Mouse (Mus musculus): ENCODE data around the gene Ndufa11. TPM values are rescaled to one million over a fixed set of nuclear protein-coding genes. Genes with fewer than 3 reads are reported as not detected.

Ndufa11 gene
- total and polyA plus RNA-seq, 3 experiments, result 748 to 1,786 (median 906) TPM

GRCm38 (mm10) chr17:56761991-56762410 lies 44.4 kb downstream of the Ndufa11 start:
- H3K4me3 ChIP-seq, result peak overlapping the region; percentile 48
- peaks cover 14% of the 10 kb centered on the region for H3K4me1 ChIP-seq (ENCODE audit: control insufficient read depth, insufficient read depth, low read length)
- DNase-seq, result peak; percentile 91
- H3K27ac ChIP-seq, result peak overlapping the region; percentile 67
- H3K79me2 ChIP-seq (replicated peaks; ENCODE audit: control insufficient read depth, insufficient read depth, low read length), result no peaks in the 10 kb centered on the region
- intact Hi-C loops (cut with DNase I), result loop anchor here (2.0 to 5.0 kb wide), 3 partner anchors 45 to 135 kb away; partner anchors contain the start of genes Catsperd, Lonp1, Ndufa11 and Ranbp3
- peak overlapping the region; percentile 56 for H3K9ac ChIP-seq (ENCODE audit: low read depth, low read length)
- no peaks in the 10 kb centered on the region for H3K27me3 ChIP-seq (ENCODE audit: control insufficient read depth, insufficient read depth, low read length)
- TF ChIP-seq POLR2A (IDR thresholded peaks at IDR 0.05; ENCODE audit: insufficient read depth, low read depth, low read length), result peak; percentile 75
- TF ChIP-seq EP300 (IDR thresholded peaks at IDR 0.05; ENCODE audit: insufficient read depth, low read depth, low read length), result no peak
- WGBS, result under 1% methylated on average over 28 of the region's 28 CpGs
- no peaks in the 10 kb centered on the region for H3K36me3 ChIP-seq (ENCODE audit: control insufficient read depth, insufficient read depth, low read length)

GRCm38 (mm10) chr17:56762769-56763731 lies 45.5 kb downstream of the Ndufa11 start:
- peaks cover 14% of the 10 kb centered on the region for H3K4me1 ChIP-seq (ENCODE audit: control insufficient read depth, insufficient read depth, low read length)
- TF ChIP-seq POLR2A (IDR thresholded peaks at IDR 0.05; ENCODE audit: insufficient read depth, low read depth, low read length), result 0 out of 2 replicates have a peak, but pooled peaks have one; percentile 7
- no peak; the same call in 1 of the 2 replicates for TF ChIP-seq CTCF (IDR thresholded peaks at IDR 0.05)
- no peaks in the 10 kb centered on the region for H3K36me3 ChIP-seq (ENCODE audit: control insufficient read depth, insufficient read depth, low read length)
- peak overlapping the region; percentile 27 for H3K9ac ChIP-seq (ENCODE audit: low read depth, low read length)
- intact Hi-C loops (cut with DNase I), result loop anchor here (2.0 to 5.0 kb wide), 3 partner anchors 46 to 136 kb away; partner anchors contain the start of genes Catsperd, Lonp1, Ndufa11 and Ranbp3
- H3K27ac ChIP-seq, result peak overlapping the region; percentile 67
- H3K4me3 ChIP-seq, result peak overlapping the region; percentile 48; the same call in 1 of the 2 replicates
- no peaks in the 10 kb centered on the region for H3K79me2 ChIP-seq (replicated peaks; ENCODE audit: control insufficient read depth, insufficient read depth, low read length)
- WGBS, result 34% methylated on average over 27 of the region's 27 CpGs
- peak; percentile 50 for DNase-seq
- no peaks in the 10 kb centered on the region for H3K27me3 ChIP-seq (ENCODE audit: control insufficient read depth, insufficient read depth, low read length)

- Histone ChIP-seq H3K4me1 (ENCODE audit: control insufficient read depth, insufficient read depth, low read length) (peaks cover 14% of the 10 kb centered on the region), H3K79me2 (replicated peaks; ENCODE audit: control insufficient read depth, insufficient read depth, low read length) (no peaks in the 10 kb centered on the region), H3K9ac (ENCODE audit: low read depth, low read length) (no peak overlapping the region), H3K27ac (peak overlapping the region; percentile 99), H3K4me3 (peak overlapping the region; percentile 90), H3K27me3 (ENCODE audit: control insufficient read depth, insufficient read depth, low read length) (no peaks in the 10 kb centered on the region), H3K36me3 (ENCODE audit: control insufficient read depth, insufficient read depth, low read length) (no peaks in the 10 kb centered on the region)
- TF ChIP-seq EP300 (IDR thresholded peaks at IDR 0.05; ENCODE audit: insufficient read depth, low read depth, low read length) (no peak), POLR2A (IDR thresholded peaks at IDR 0.05; ENCODE audit: insufficient read depth, low read depth, low read length) (no peak), CTCF (IDR thresholded peaks at IDR 0.05) (no peak)
- intact Hi-C loops (cut with DNase I), result loop anchor here (2.0 to 5.0 kb wide), 3 partner anchors 47 to 136 kb away; partner anchors contain the start of genes Catsperd, Lonp1, Ndufa11 and Ranbp3
- no peak for DNase-seq
- WGBS, result 70% methylated on average over 8 of the region's 8 CpGs
These were observed 46.2 kb downstream of the Ndufa11 start for GRCm38 (mm10) chr17:56763741-56764250.

- Histone ChIP-seq H3K27me3 (ENCODE audit: control insufficient read depth, insufficient read depth, low read length) (no peaks in the 10 kb centered on the region), H3K4me1 (ENCODE audit: control insufficient read depth, insufficient read depth, low read length) (peaks cover 14% of the 10 kb centered on the region), H3K4me3 (peak within 1 kb of the TSS; percentile 90), H3K27ac (peak within 1 kb of the TSS; percentile 99), H3K36me3 (ENCODE audit: control insufficient read depth, insufficient read depth, low read length) (no peaks in the 10 kb centered on the region), H3K79me2 (replicated peaks; ENCODE audit: control insufficient read depth, insufficient read depth, low read length) (no peaks in the 10 kb centered on the region), H3K9ac (ENCODE audit: low read depth, low read length) (peak within 1 kb of the TSS; percentile 90)
- TF ChIP-seq POLR2A (IDR thresholded peaks at IDR 0.05; ENCODE audit: insufficient read depth, low read depth, low read length) (peak; percentile 89), CTCF (IDR thresholded peaks at IDR 0.05) (no peak), EP300 (IDR thresholded peaks at IDR 0.05; ENCODE audit: insufficient read depth, low read depth, low read length) (0 out of 2 replicates have a peak, but pooled peaks have one; percentile 49)
- DNase-seq, result peak; percentile 92 to 93
- intact Hi-C loops (cut with DNase I), result loop anchor here (5.0 kb wide), 3 partner anchors 68 to 137 kb away; partner anchors contain the start of genes Catsperd, Lonp1, Ranbp3 and Rfx2
- WGBS, result under 1% methylated on average over 58 of the region's 58 CpGs
These were observed 47.1 kb downstream of the Ndufa11 start, which contains the start of gene Dus3l for GRCm38 (mm10) chr17:56764474-56765354. Dus3l (plus strand) TSS chr17:56764757.

- Histone ChIP-seq H3K79me2 (replicated peaks; ENCODE audit: control insufficient read depth, insufficient read depth, low read length) (no peaks in the 10 kb centered on the region), H3K27me3 (ENCODE audit: control insufficient read depth, insufficient read depth, low read length) (no peaks in the 10 kb centered on the region), H3K27ac (peak overlapping the region; percentile 99), H3K4me1 (ENCODE audit: control insufficient read depth, insufficient read depth, low read length) (peaks cover 14% of the 10 kb centered on the region), H3K36me3 (ENCODE audit: control insufficient read depth, insufficient read depth, low read length) (no peaks in the 10 kb centered on the region), H3K4me3 (peak overlapping the region; percentile 90), H3K9ac (ENCODE audit: low read depth, low read length) (peak overlapping the region; percentile 43)
- peak in 1 of 2 experiments; percentile 31 for DNase-seq
- TF ChIP-seq EP300 (IDR thresholded peaks at IDR 0.05; ENCODE audit: insufficient read depth, low read depth, low read length) (no peak), CTCF (IDR thresholded peaks at IDR 0.05) (no peak), POLR2A (IDR thresholded peaks at IDR 0.05; ENCODE audit: insufficient read depth, low read depth, low read length) (no peak)
- 35% methylated on average over 12 of the region's 12 CpGs for WGBS
- intact Hi-C loops (cut with DNase I), result loop anchor here (5.0 kb wide), 1 partner anchor 67 kb away; the partner anchor contains the start of gene Rfx2
These were observed 47.9 kb downstream of the Ndufa11 start for GRCm38 (mm10) chr17:56765431-56765830.
